Mouse (Mus musculus) kidney, embryonic 16.5 days (tissue): ENCODE results near the gene Pno1. TPM values are rescaled to one million over a fixed set of nuclear protein-coding genes. Genes with fewer than 3 reads are reported as not detected.

Source experiments
- ATAC-seq: fragments of 200-750 bp; cut with Nextera tagmentation; 2 replicates; pipeline ENCODE4 v1.8.0; 2017; ENCODE audit warnings: moderate TSS enrichment; ENCODE audit not compliant: low FRiP score, low TSS enrichment
- H3K27ac ChIP-seq: fragments of 300-500 bp; sonication (generic); 2 replicates; pipeline ENCODE4 v1.5.1; 2014; ENCODE audit warnings: low read length
- H3K27me3 ChIP-seq: fragments of 300-500 bp; sonication (generic); 2 replicates; pipeline ENCODE4 v1.6.1; 2014; ENCODE audit warnings: low read length, control low read depth, mixed read lengths; ENCODE audit not compliant: insufficient read depth
- H3K36me3 ChIP-seq: fragments of 300-500 bp; sonication (generic); 2 replicates; pipeline ENCODE4 v1.6.1; 2014; ENCODE audit warnings: low read length, control low read depth, mixed read lengths; ENCODE audit not compliant: insufficient read depth
- H3K4me1 ChIP-seq: fragments of 300-500 bp; sonication (generic); 2 replicates; pipeline ENCODE4 v1.6.1; 2014; ENCODE audit warnings: low read length, control low read depth, mixed read lengths; ENCODE audit not compliant: insufficient read depth
- H3K4me2 ChIP-seq: fragments of 300-500 bp; sonication (generic); replicated peaks from 2 replicates; pipeline ENCODE4 v1.6.1; 2014; ENCODE audit warnings: low read depth, low read length
- H3K4me3 ChIP-seq: fragments of 300-500 bp; sonication (generic); 2 replicates; pipeline ENCODE4 v1.5.1; 2014; ENCODE audit warnings: mild to moderate bottlenecking, low read length
- H3K9ac ChIP-seq: fragments of 300-500 bp; sonication (generic); replicated peaks from 2 replicates; pipeline ENCODE4 v1.6.1; 2014; ENCODE audit warnings: low read length
- H3K9me3 ChIP-seq: fragments of 300-500 bp; sonication (generic); 2 replicates; pipeline ENCODE4 v1.6.1; 2016; ENCODE audit warnings: low read length, control low read depth
- WGBS: fragments of 180-500 bp; shearing (Covaris S2); extraction: QIAGEN DNeasy Blood & Tissue Kit; methylation state at CpG from one replicate; pipeline ENCODE4 v1.1.7; 2014; 5-methylcytosine and 5-hydroxymethylcytosine counted together
- polyA plus RNA-seq: library from polyadenylated mRNA; unstranded; fragments of >200 nt; fragmentation: Nextera tagmentation; extraction: Ambion mirVana; gene quantifications from 2 replicates; pipeline ENCODE4 v1.2.1, GENCODE M21; 2015

The Pno1 gene
- polyA plus RNA-seq, 1 experiment from 2014 or later, result 68.4 TPM

GRCm38 (mm10) chr11:17183165-17183564, 28.2 kb downstream of the Pno1 start:
- Histone ChIP-seq H3K4me2 (no peak overlapping the region), H3K9ac (no peak overlapping the region), H3K9me3 (no peaks in the 10 kb centered on the region), H3K36me3 (no peaks in the 10 kb centered on the region), H3K27me3 (no peaks in the 10 kb centered on the region), H3K4me1 (no peaks in the 10 kb centered on the region), H3K4me3 (no peak overlapping the region), H3K27ac (no peak overlapping the region)
- WGBS, result 96% methylated on average over 2 of the region's 2 CpGs
- ATAC-seq, result no peak

GRCm38 (mm10) chr11:17181807-17182206, 29.6 kb downstream of the Pno1 start, which contains the start of gene Wdr92:
Gene Wdr92 (plus strand): TSS chr11:17182107.
- no peak within 1 kb of the TSS for H3K4me3 ChIP-seq
- H3K4me2 ChIP-seq, result no peak within 1 kb of the TSS
- no peak within 1 kb of the TSS for H3K9ac ChIP-seq
- no peak for ATAC-seq
- H3K27me3 ChIP-seq, result no peaks in the 10 kb centered on the region
- no peaks in the 10 kb centered on the region for H3K36me3 ChIP-seq
- H3K9me3 ChIP-seq, result no peaks in the 10 kb centered on the region
- H3K4me1 ChIP-seq, result no peaks in the 10 kb centered on the region
- 89% methylated on average over 3 of the region's 3 CpGs for WGBS
- no peak within 1 kb of the TSS for H3K27ac ChIP-seq

- Histone ChIP-seq H3K36me3 (no peaks in the 10 kb centered on the region), H3K9me3 (no peaks in the 10 kb centered on the region; the same call in 1 of the 2 replicates), H3K9ac (no peak overlapping the region), H3K4me1 (no peaks in the 10 kb centered on the region), H3K27me3 (no peaks in the 10 kb centered on the region), H3K4me3 (no peak overlapping the region), H3K27ac (no peak overlapping the region), H3K4me2 (no peak overlapping the region)
- 85% methylated on average over 3 of the region's 3 CpGs for WGBS
- ATAC-seq, result no peak
These were observed 30.6 kb downstream of the Pno1 start for GRCm38 (mm10) chr11:17180753-17181152.

GRCm38 (mm10) chr11:17176638-17177037, 34.7 kb downstream of the Pno1 start:
- no peak for ATAC-seq
- H3K4me3 ChIP-seq, result no peak overlapping the region
- H3K4me1 ChIP-seq, result no peaks in the 10 kb centered on the region
- H3K9ac ChIP-seq, result no peak overlapping the region
- WGBS, result 100% methylated on average over 1 of the region's 1 CpGs
- no peak overlapping the region for H3K27ac ChIP-seq
- no peaks in the 10 kb centered on the region for H3K27me3 ChIP-seq
- peaks cover 7% of the 10 kb centered on the region; the same call in 1 of the 2 replicates for H3K9me3 ChIP-seq
- H3K36me3 ChIP-seq, result peaks cover 5% of the 10 kb centered on the region; the same call in 1 of the 2 replicates
- no peak overlapping the region for H3K4me2 ChIP-seq

- Histone ChIP-seq H3K9me3 (peaks cover 7% of the 10 kb centered on the region; the same call in 1 of the 2 replicates), H3K4me1 (peaks cover 12% of the 10 kb centered on the region), H3K27ac (no peak overlapping the region), H3K9ac (no peak overlapping the region), H3K4me2 (no peak overlapping the region), H3K27me3 (no peaks in the 10 kb centered on the region), H3K4me3 (no peak overlapping the region), H3K36me3 (peaks cover 5% of the 10 kb centered on the region; the same call in 1 of the 2 replicates)
- 89% methylated on average over 4 of the region's 4 CpGs for WGBS
- no peak for ATAC-seq
These were observed 39.1 kb downstream of the Pno1 start for GRCm38 (mm10) chr11:17172300-17172699.

GRCm38 (mm10) chr11:17170938-17171729, 40.2 kb downstream of the Pno1 start:
- Histone ChIP-seq H3K4me3 (no peak overlapping the region), H3K36me3 (peaks cover 5% of the 10 kb centered on the region; the same call in 1 of the 2 replicates), H3K27me3 (no peaks in the 10 kb centered on the region), H3K9ac (no peak overlapping the region), H3K4me1 (peaks cover 23% of the 10 kb centered on the region), H3K4me2 (no peak overlapping the region), H3K27ac (no peak overlapping the region), H3K9me3 (peaks cover 7% of the 10 kb centered on the region; the same call in 1 of the 2 replicates)
- ATAC-seq, result no peak
- 91% methylated on average over 1 of the region's 1 CpGs for WGBS

GRCm38 (mm10) chr11:17169262-17169661, 42.1 kb downstream of the Pno1 start:
- Histone ChIP-seq H3K9ac (no peak overlapping the region), H3K9me3 (peaks cover 5% of the 10 kb centered on the region; the same call in 1 of the 2 replicates), H3K36me3 (peaks cover 5% of the 10 kb centered on the region; the same call in 1 of the 2 replicates), H3K4me2 (no peak overlapping the region), H3K4me3 (no peak overlapping the region), H3K4me1 (peaks cover 36% of the 10 kb centered on the region), H3K27me3 (no peaks in the 10 kb centered on the region), H3K27ac (no peak overlapping the region)
- 74% methylated on average over 2 of the region's 2 CpGs for WGBS
- peak; percentile 24; the same call in 1 of the 2 replicates for ATAC-seq

- H3K9ac ChIP-seq, result no peak overlapping the region
- no peak overlapping the region for H3K4me2 ChIP-seq
- no peaks in the 10 kb centered on the region for H3K27me3 ChIP-seq
- H3K4me3 ChIP-seq, result no peak overlapping the region
- ATAC-seq, result no peak
- H3K27ac ChIP-seq, result no peak overlapping the region
- no peaks in the 10 kb centered on the region for H3K36me3 ChIP-seq
- H3K9me3 ChIP-seq, result no peaks in the 10 kb centered on the region
- peaks cover 43% of the 10 kb centered on the region for H3K4me1 ChIP-seq
- WGBS, result 78% methylated on average over 7 of the region's 7 CpGs
These were observed 44.7 kb downstream of the Pno1 start for GRCm38 (mm10) chr11:17166627-17167026.

GRCm38 (mm10) chr11:17163956-17164355, 47.4 kb downstream of the Pno1 start:
- no peak for ATAC-seq
- H3K4me1 ChIP-seq, result peaks cover 43% of the 10 kb centered on the region
- no peak overlapping the region for H3K4me2 ChIP-seq
- H3K36me3 ChIP-seq, result no peaks in the 10 kb centered on the region
- H3K9ac ChIP-seq, result no peak overlapping the region
- no peak overlapping the region for H3K27ac ChIP-seq
- 81% methylated on average over 1 of the region's 1 CpGs for WGBS
- no peak overlapping the region for H3K4me3 ChIP-seq
- H3K27me3 ChIP-seq, result no peaks in the 10 kb centered on the region
- H3K9me3 ChIP-seq, result no peaks in the 10 kb centered on the region

- under 1% methylated on average over 12 of the region's 12 CpGs for WGBS
- H3K9ac ChIP-seq, result peak overlapping the region; percentile 99
- no peak for ATAC-seq
These were observed 51.1 kb downstream of the Pno1 start for GRCm38 (mm10) chr11:17160242-17160641.

More at GRCm38 (mm10) chr11:17160242-17160641, 51.1 kb downstream of the Pno1 start:
- Histone ChIP-seq H3K4me2 (peak overlapping the region; percentile 62), H3K9me3 (no peaks in the 10 kb centered on the region), H3K27me3 (no peaks in the 10 kb centered on the region), H3K27ac (peak overlapping the region; percentile 98), H3K4me3 (peak overlapping the region; percentile 99), H3K36me3 (no peaks in the 10 kb centered on the region), H3K4me1 (peaks cover 28% of the 10 kb centered on the region)
